Mouse (Mus musculus) forebrain, embryonic 13.5 days (tissue): Measurements from ENCODE around the gene 2610301B20Rik. TPM values are rescaled to one million over a fixed set of nuclear protein-coding genes. Genes with fewer than 3 reads are reported as not detected.

Experiments used
- ATAC-seq: fragments of 200-750 bp; cut with Nextera tagmentation; 2 replicates; pipeline ENCODE4 v1.8.0; 2017
- H3K27ac ChIP-seq: fragments of 300-500 bp; sonication (generic); 2 replicates; pipeline ENCODE4 v1.5.1; 2015; ENCODE audit warnings: inconsistent platforms, mild to moderate bottlenecking, moderate library complexity
- H3K27me3 ChIP-seq: fragments of 300-500 bp; sonication (generic); 2 replicates; pipeline ENCODE4 v1.6.1; 2015; ENCODE audit warnings: mild to moderate bottlenecking, inconsistent platforms
- H3K36me3 ChIP-seq: fragments of 300-500 bp; sonication (generic); 2 replicates; pipeline ENCODE4 v1.6.1; 2015; ENCODE audit warnings: mild to moderate bottlenecking, inconsistent platforms; ENCODE audit not compliant: poor library complexity, severe bottlenecking
- H3K4me1 ChIP-seq: fragments of 300-500 bp; sonication (generic); 2 replicates; pipeline ENCODE4 v1.6.1; 2015; ENCODE audit warnings: inconsistent platforms
- H3K4me2 ChIP-seq: fragments of 300-500 bp; sonication (generic); 2 replicates; pipeline ENCODE4 v1.6.1; 2015; ENCODE audit warnings: inconsistent platforms, mild to moderate bottlenecking, moderate library complexity
- H3K4me3 ChIP-seq: fragments of 300-500 bp; sonication (generic); 2 replicates; pipeline ENCODE4 v1.5.1; 2015; ENCODE audit warnings: mild to moderate bottlenecking, inconsistent platforms
- H3K9ac ChIP-seq: fragments of 300-500 bp; sonication (generic); 2 replicates; pipeline ENCODE4 v1.6.1; 2015; ENCODE audit warnings: mild to moderate bottlenecking, inconsistent platforms
- H3K9me3 ChIP-seq: fragments of 300-500 bp; sonication (generic); replicated peaks from 2 replicates; pipeline ENCODE4 v1.6.1; 2016; ENCODE audit warnings: inconsistent platforms
- WGBS: fragments of 180-500 bp; shearing (Covaris S2); methylation state at CpG from one replicate; pipeline ENCODE4 v1.1.7; 2015; 5-methylcytosine and 5-hydroxymethylcytosine counted together
- microRNA-seq: library from miRNA; unstranded; fragments of <30 nt; microRNA quantifications from one replicate; pipeline ENCODE4, GENCODE M21; 2016
- polyA plus RNA-seq: library from polyadenylated mRNA; unstranded; fragments of >200 nt; fragmentation: Nextera tagmentation; extraction: Ambion mirVana; gene quantifications from 2 replicates; pipeline ENCODE4 v1.2.1, GENCODE M21; 2015

2610301B20Rik gene
- polyA plus RNA-seq, 1 experiment from 2014 or later, result 40.4 TPM

DNA sequence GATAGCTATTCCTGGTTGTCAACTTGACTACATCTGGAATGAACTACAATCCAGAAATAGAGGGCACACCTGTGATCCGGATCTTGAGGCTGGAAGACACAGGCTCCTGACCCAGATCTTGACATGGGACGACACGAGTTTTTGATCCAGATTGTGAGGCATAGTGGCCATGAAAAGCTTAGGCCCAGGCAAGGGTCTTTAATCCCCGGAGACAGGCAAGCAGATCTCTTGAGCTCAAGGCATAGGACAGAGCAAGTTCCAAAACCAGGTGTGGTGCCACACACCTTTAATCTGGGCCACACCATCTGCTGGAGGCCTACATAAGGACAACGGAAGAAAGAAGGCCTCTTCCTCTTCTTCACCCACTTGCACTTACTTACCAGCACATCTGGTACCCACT is 50.2 kb downstream of the 2610301B20Rik start:
- H3K27me3 ChIP-seq, result no peaks in the 10 kb centered on the region
- H3K27ac ChIP-seq, result no peak overlapping the region
- 0 out of 2 replicates have a peak, but pooled peaks cover 5% of the 10 kb centered on the region for H3K4me1 ChIP-seq
- no peaks in the 10 kb centered on the region for H3K9me3 ChIP-seq
- no peak overlapping the region for H3K9ac ChIP-seq
- WGBS, result 87% methylated on average over 5 of the region's 5 CpGs
- ATAC-seq, result no peak
- H3K36me3 ChIP-seq, result no peaks in the 10 kb centered on the region
- H3K4me2 ChIP-seq, result no peak overlapping the region
- H3K4me3 ChIP-seq, result no peak overlapping the region

DNA sequence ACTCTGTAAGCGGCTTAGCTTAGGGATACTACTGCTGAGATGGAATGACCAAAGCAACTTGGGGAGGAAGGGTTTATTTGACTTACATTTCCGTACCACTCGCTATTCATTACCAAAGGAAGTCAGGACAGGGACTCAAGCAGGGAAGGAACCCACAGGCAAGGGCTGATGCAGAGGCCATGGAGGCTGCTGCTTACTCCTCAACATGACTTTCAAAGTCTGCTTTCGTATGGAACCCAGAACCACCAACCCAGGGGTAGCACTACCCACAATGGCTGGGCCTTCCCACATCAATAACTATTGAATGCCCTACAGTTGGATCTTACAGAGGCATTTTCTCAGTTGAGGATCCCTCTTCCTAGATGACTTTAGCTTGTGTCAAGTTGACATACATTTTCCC is 52.1 kb downstream of the 2610301B20Rik start:
- H3K27me3 ChIP-seq, result no peaks in the 10 kb centered on the region
- H3K9ac ChIP-seq, result no peak overlapping the region
- H3K27ac ChIP-seq, result no peak overlapping the region
- no peaks in the 10 kb centered on the region for H3K9me3 ChIP-seq
- ATAC-seq, result no peak
- no peaks in the 10 kb centered on the region for H3K36me3 ChIP-seq
- H3K4me2 ChIP-seq, result no peak overlapping the region
- H3K4me3 ChIP-seq, result no peak overlapping the region
- 97% methylated on average over 4 of the region's 4 CpGs for WGBS
- H3K4me1 ChIP-seq, result 0 out of 2 replicates have a peak, but pooled peaks cover 5% of the 10 kb centered on the region

GRCm38 (mm10) chr4:10928158-10928557 is 53.9 kb downstream of the 2610301B20Rik start:
- no peaks in the 10 kb centered on the region for H3K36me3 ChIP-seq
- no peak overlapping the region for H3K4me3 ChIP-seq
- no peak overlapping the region for H3K4me2 ChIP-seq
- ATAC-seq, result no peak
- no peaks in the 10 kb centered on the region for H3K9me3 ChIP-seq
- H3K9ac ChIP-seq, result no peak overlapping the region
- WGBS, result 96% methylated on average over 6 of the region's 6 CpGs
- H3K27ac ChIP-seq, result no peak overlapping the region
- no peaks in the 10 kb centered on the region for H3K27me3 ChIP-seq
- 0 out of 2 replicates have a peak, but pooled peaks cover 4% of the 10 kb centered on the region for H3K4me1 ChIP-seq

DNA sequence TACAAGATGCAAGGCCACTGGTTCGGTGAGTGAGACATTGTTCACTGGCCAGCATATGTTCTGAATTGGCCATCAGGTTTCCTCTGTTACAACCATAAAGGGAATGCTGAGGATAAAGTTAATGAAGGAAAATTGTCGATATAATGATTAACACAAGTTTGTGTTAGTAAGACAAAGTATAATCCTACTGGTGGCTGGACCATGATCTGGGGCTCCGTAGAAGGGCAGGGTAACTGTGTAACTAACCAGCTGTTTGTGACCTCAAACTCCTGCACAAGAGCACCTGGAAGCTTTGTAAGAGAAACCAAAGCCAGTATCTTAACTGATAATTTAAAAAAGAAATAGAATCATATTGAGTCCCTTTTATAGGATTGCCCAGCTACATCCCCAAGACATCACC is 55.4 kb downstream of the 2610301B20Rik start:
- WGBS, result 90% methylated on average over 3 of the region's 3 CpGs
- no peaks in the 10 kb centered on the region for H3K36me3 ChIP-seq

GRCm38 (mm10) chr4:10931040-10931439 is 56.7 kb downstream of the 2610301B20Rik start:
- H3K4me3 ChIP-seq, result no peak overlapping the region
- ATAC-seq, result no peak
- H3K9me3 ChIP-seq, result no peaks in the 10 kb centered on the region
- no peak overlapping the region for H3K4me2 ChIP-seq
- no peaks in the 10 kb centered on the region for H3K27me3 ChIP-seq
- no peaks in the 10 kb centered on the region for H3K4me1 ChIP-seq
- H3K9ac ChIP-seq, result no peak overlapping the region
- H3K36me3 ChIP-seq, result no peaks in the 10 kb centered on the region
- no peak overlapping the region for H3K27ac ChIP-seq
- WGBS, result 90% methylated on average over 9 of the region's 9 CpGs

More for the DNA sequence above, 55.4 kb downstream of the 2610301B20Rik start:
- Histone ChIP-seq H3K4me2 (no peak overlapping the region), H3K4me3 (no peak overlapping the region), H3K9me3 (no peaks in the 10 kb centered on the region), H3K4me1 (no peaks in the 10 kb centered on the region), H3K27me3 (no peaks in the 10 kb centered on the region), H3K27ac (no peak overlapping the region), H3K9ac (no peak overlapping the region)
- ATAC-seq, result no peak

GRCm38 (mm10) chr4:10932091-10932745 is 57.9 kb downstream of the 2610301B20Rik start:
- 29% methylated on average over 4 of the region's 4 CpGs for WGBS
- Histone ChIP-seq H3K4me2 (no peak overlapping the region), H3K4me1 (no peaks in the 10 kb centered on the region), H3K9me3 (no peaks in the 10 kb centered on the region), H3K4me3 (no peak overlapping the region), H3K9ac (no peak overlapping the region), H3K27me3 (no peaks in the 10 kb centered on the region), H3K27ac (no peak overlapping the region), H3K36me3 (no peaks in the 10 kb centered on the region)
- ATAC-seq, result no peak

DNA sequence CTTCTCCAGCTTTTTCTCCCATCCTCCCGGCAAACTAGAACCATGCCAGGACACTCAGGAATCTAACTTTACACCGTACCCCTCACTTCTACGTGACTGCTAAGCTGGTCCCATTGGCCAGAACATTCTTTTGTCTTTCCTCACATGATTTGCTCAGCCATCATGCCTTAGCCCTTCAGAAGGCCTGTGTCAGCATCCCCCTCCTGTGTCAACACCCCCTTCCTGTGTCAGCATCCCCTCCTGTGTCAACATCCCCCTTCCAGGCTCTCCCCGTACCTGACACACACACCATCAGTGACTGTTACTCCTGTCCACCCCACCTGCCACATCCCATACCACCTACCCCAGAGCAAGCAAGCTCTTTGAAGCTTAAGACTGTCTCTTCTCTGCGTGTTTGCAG is 58.5 kb downstream of the 2610301B20Rik start:
- no peak overlapping the region for H3K27ac ChIP-seq
- H3K4me2 ChIP-seq, result no peak overlapping the region
- no peaks in the 10 kb centered on the region for H3K9me3 ChIP-seq
- H3K9ac ChIP-seq, result no peak overlapping the region
- no peak overlapping the region for H3K4me3 ChIP-seq
- no peaks in the 10 kb centered on the region for H3K27me3 ChIP-seq
- 68% methylated on average over 5 of the region's 5 CpGs for WGBS
- no peaks in the 10 kb centered on the region for H3K36me3 ChIP-seq
- H3K4me1 ChIP-seq, result no peaks in the 10 kb centered on the region
- ATAC-seq, result no peak

DNA sequence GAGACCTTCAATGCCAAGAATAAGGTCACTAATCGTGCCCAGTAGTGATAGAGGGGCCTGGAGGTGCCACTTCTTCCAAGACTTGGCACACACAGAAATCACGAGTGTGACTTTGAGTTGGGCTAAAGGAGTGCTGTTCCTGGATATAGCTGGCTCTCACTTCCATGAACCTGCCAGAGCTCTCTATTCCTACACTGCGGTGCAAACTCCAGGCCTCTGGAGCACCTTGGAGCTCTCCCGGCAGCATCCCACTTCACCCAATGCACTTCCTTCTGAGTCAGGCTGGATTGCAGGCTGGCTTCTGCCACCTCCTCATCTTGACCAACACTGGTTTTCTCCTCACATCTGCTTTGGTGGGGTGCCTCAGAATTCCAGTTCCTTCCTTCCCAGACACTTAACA is 62.5 kb downstream of the 2610301B20Rik start:
- Histone ChIP-seq H3K4me1 (no peaks in the 10 kb centered on the region), H3K36me3 (no peaks in the 10 kb centered on the region), H3K9ac (no peak overlapping the region), H3K4me3 (no peak overlapping the region), H3K4me2 (no peak overlapping the region), H3K9me3 (0 out of 2 replicates have a peak, but pooled peaks cover 3% of the 10 kb centered on the region), H3K27ac (no peak overlapping the region), H3K27me3 (no peaks in the 10 kb centered on the region)
- WGBS, result 91% methylated on average over 4 of the region's 4 CpGs
- ATAC-seq, result no peak

Small RNA genes within 50 kb of the gene (microRNA-seq; reads per million reads assigned to microRNA genes)
- not detected for gene Mir3471-1
- 4.0 reads per million, percentile 10 among the genes with 10 or more reads in this experiment for gene n-TSaga9
